Mouse (Mus musculus) forebrain, embryonic 12.5 days (tissue): ENCODE data around the gene Dolpp1. TPM values are rescaled to one million over a fixed set of nuclear protein-coding genes. Genes with fewer than 3 reads are reported as not detected.
A peak's percentile ranks its signal among the peaks of the same experiment; 100 is the strongest.
"Not testable (repeated sequence)": the region's sequence is repeated elsewhere in the genome, so short reads cannot be mapped to it uniquely, and the experiment has no call there.

Experiments
- ATAC-seq: fragments of 200-750 bp; cut with Nextera tagmentation; 2 replicates; pipeline ENCODE4 v1.8.0; 2017; ENCODE audit warnings: moderate TSS enrichment; ENCODE audit not compliant: low FRiP score
- H3K27ac ChIP-seq: fragments of 300-500 bp; sonication (generic); 2 replicates; pipeline ENCODE4 v1.5.1; 2016; ENCODE audit warnings: mild to moderate bottlenecking
- H3K27me3 ChIP-seq: fragments of 300-500 bp; sonication (generic); 2 replicates; pipeline ENCODE4 v1.6.1; 2016; ENCODE audit warnings: mild to moderate bottlenecking
- H3K36me3 ChIP-seq: fragments of 300-500 bp; sonication (generic); replicated peaks from 2 replicates; pipeline ENCODE4 v1.6.1; 2016; ENCODE audit warnings: mild to moderate bottlenecking
- H3K4me1 ChIP-seq: fragments of 300-500 bp; sonication (generic); 2 replicates; pipeline ENCODE4 v1.6.1; 2016
- H3K4me2 ChIP-seq: fragments of 300-500 bp; sonication (generic); 2 replicates; pipeline ENCODE4 v1.6.1; 2016; ENCODE audit warnings: mild to moderate bottlenecking, moderate library complexity
- H3K4me3 ChIP-seq: fragments of 300-500 bp; sonication (generic); replicated peaks from 2 replicates; pipeline ENCODE4 v1.5.1; 2016; ENCODE audit warnings: mild to moderate bottlenecking
- H3K9ac ChIP-seq: fragments of 300-500 bp; sonication (generic); 2 replicates; pipeline ENCODE4 v1.6.1; 2016; ENCODE audit warnings: mild to moderate bottlenecking
- H3K9me3 ChIP-seq: fragments of 300-500 bp; sonication (generic); 2 replicates; pipeline ENCODE4 v1.6.1; 2016
- WGBS: fragments of 180-500 bp; shearing (Covaris S2); methylation state at CpG from one replicate; pipeline ENCODE4 v1.1.7; 2016; 5-methylcytosine and 5-hydroxymethylcytosine counted together
- polyA plus RNA-seq: library from polyadenylated mRNA; unstranded; fragments of >200 nt; fragmentation: Nextera tagmentation; extraction: Ambion mirVana; gene quantifications from 2 replicates; pipeline ENCODE4 v1.2.1, GENCODE M21; 2016

The Dolpp1 gene
- polyA plus RNA-seq, 1 experiment from 2014 or later: 51.4 TPM

DNA sequence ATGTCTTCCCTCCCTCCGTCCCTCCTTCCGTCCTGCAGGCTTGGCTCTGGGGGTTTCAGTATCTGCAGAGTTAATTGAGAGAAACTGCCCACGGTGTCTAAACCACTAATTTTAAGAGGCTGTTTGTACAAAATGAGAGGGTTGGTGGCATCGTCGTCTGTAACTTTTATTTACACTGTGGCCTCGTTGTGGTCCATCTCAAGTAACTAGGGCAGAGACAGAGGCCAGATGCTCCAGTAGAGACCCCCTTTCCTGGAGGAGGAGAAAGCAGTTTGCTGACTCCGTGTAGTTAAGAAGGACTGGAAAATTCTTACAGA lies 24.6 kb downstream of the Dolpp1 start:
- H3K4me1 ChIP-seq: peaks cover 41% of the 10 kb centered on the region
- no peaks in the 10 kb centered on the region for H3K9me3 ChIP-seq
- no peaks in the 10 kb centered on the region for H3K27me3 ChIP-seq
- whole genome bisulfite sequencing: under 1% methylated on average over 7 of the region's 7 CpGs
- peak overlapping the region; percentile 59 for H3K4me2 ChIP-seq
- ATAC-seq: no peak
- peak overlapping the region; percentile 98 for H3K27ac ChIP-seq
- peak overlapping the region; percentile 85 for H3K4me3 ChIP-seq
- H3K36me3 ChIP-seq: no peaks in the 10 kb centered on the region
- H3K9ac ChIP-seq: peak overlapping the region; percentile 88

DNA sequence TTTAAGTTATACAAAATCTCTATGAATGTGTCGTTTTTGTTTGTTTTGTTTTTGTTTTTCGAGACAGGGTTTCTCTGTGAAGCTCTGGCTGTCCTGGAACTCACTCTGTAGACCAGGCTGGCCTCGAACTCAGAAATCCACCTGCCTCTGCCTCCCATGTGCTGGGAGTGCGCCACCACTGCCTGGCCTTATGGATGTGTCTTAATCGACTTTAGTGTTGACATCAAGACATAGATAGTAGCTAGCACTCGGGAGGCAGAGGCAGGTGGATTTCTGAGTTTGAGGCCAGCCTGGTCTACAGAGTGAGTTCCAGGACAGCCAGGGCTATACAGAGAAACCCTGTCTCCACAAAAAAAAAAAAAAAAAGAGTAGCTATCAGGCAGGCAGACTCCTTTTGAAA lies 25.1 kb downstream of the Dolpp1 start:
- peak overlapping the region; percentile 88; the same call in 1 of the 2 replicates for H3K9ac ChIP-seq
- H3K4me1 ChIP-seq: peaks cover 41% of the 10 kb centered on the region
- not testable (repeated sequence) for ATAC-seq, H3K27me3 ChIP-seq, H3K9me3 ChIP-seq, H3K27ac ChIP-seq, H3K36me3 ChIP-seq
- WGBS: 80% methylated on average over 6 of the region's 6 CpGs
- H3K4me3 ChIP-seq: peak overlapping the region; percentile 85; the same call in 1 of the 2 replicates
- peak overlapping the region; percentile 59 for H3K4me2 ChIP-seq

DNA sequence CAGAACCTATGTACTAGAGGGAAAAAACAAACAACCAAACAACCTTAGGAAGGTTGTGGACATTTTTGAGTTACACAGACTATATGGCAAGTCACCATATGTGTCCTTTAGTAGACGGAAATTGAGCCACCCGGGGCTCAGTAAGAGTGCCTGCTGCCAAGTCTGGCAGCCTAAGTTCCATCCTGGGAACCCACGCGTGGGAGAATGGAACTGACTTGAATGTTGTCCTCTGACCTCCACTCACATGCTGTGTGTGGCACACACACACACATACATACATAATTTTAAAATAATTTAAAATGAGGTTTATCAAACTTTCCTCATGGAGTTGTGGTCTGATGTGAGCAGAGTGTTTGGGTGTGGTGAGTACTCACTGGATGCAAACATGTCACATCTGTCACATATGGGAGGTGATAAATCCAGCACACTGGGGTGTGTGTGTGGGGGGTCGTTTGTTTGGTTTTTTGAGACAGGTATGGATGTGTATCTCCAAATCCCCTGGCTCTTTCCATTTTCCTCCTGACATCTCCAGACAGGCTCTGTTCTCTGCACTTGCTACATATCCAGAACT lies 25.6 kb downstream of the Dolpp1 start:
- H3K9ac ChIP-seq: no peak overlapping the region
- 82% methylated on average over 5 of the region's 5 CpGs for WGBS
- H3K4me2 ChIP-seq: peak overlapping the region; percentile 59
- no peaks in the 10 kb centered on the region for H3K27me3 ChIP-seq
- H3K9me3 ChIP-seq: no peaks in the 10 kb centered on the region
- H3K4me3 ChIP-seq: no peak overlapping the region
- no peaks in the 10 kb centered on the region for H3K36me3 ChIP-seq
- no peak overlapping the region for H3K27ac ChIP-seq
- peaks cover 41% of the 10 kb centered on the region for H3K4me1 ChIP-seq
- ATAC-seq: no peak

DNA sequence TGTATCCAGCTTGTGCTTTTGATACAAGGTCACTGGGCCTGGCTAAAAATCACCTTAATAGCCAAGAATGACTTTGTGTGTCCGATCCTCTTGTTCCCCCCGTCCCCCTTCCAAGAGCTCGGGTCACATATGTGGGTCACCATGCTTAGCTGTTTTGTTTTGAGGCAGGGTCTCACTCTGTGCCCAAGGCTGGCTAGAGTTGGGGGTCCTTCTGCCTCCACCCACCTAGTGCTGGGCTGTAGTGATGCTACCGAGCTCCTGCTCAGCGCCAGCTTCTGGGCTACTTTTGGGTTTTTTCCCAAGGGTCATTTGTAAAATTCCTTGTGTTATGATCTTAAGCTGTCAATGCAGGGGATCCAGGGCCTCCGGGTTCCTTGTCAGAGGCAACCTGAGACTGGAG lies 26.2 kb downstream of the Dolpp1 start:
- Histone ChIP-seq H3K4me1 (peaks cover 41% of the 10 kb centered on the region), H3K4me3 (0 out of 2 replicates have a peak overlapping the region, but pooled peaks have one; percentile 1), H3K36me3 (no peaks in the 10 kb centered on the region), H3K4me2 (peak overlapping the region; percentile 27), H3K9ac (0 out of 2 replicates have a peak overlapping the region, but pooled peaks have one; percentile 22), H3K27me3 (no peaks in the 10 kb centered on the region), H3K9me3 (no peaks in the 10 kb centered on the region), H3K27ac (no peak overlapping the region)
- ATAC-seq: no peak
- WGBS: 77% methylated on average over 6 of the region's 6 CpGs

DNA sequence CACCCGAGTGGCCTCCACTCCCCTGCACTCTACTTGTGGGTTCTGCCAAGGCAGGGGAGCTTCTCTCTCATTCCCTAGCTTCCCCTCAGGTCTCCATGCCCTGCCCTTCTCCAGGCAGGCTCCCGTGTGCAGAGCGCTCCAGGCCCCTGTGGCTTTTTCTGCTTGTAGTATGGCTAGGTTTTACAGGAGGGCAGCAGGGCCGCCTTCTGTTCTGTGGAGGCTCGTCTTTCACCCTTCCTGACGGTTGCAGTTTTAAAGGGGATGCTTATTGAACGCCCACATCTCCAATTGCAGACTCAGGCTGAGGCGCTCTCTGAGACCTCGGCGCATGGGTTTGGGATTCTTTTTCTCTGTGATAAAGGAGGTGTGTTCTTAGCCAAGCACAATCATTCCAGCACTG lies 27.1 kb downstream of the Dolpp1 start:
- WGBS: 43% methylated on average over 10 of the region's 10 CpGs
- Histone ChIP-seq H3K4me3 (peak overlapping the region; percentile 7; the same call in 1 of the 2 replicates), H3K4me1 (peaks cover 34% of the 10 kb centered on the region), H3K4me2 (peak overlapping the region; percentile 27; the same call in 1 of the 2 replicates), H3K9me3 (no peaks in the 10 kb centered on the region), H3K27me3 (no peaks in the 10 kb centered on the region), H3K27ac (0 out of 2 replicates have a peak overlapping the region, but pooled peaks have one; percentile 36), H3K36me3 (no peaks in the 10 kb centered on the region), H3K9ac (no peak overlapping the region)
- ATAC-seq: no peak

DNA sequence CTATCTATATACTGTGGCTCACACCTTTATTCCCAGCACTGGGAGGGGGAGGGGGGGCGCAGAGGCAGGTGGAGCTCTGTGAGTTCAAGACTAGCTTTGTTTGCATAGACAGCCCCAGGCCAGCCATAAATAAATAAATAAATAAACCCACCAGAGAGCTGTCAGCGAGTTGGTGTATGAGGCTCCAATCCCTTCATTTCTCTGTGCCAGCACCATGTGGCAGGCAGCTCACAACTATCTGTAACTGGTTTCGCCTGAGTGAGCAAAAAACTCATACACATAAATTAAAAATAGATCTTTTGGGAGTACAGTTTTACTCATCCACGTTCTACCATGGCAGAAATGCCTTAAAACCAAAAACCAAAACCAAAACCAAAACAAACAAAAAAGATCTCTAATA lies 29.4 kb downstream of the Dolpp1 start:
- WGBS: 90% methylated on average over 4 of the region's 4 CpGs
- H3K4me1 ChIP-seq: peaks cover 23% of the 10 kb centered on the region
- no peak overlapping the region for H3K9ac ChIP-seq
- peaks cover 3% of the 10 kb centered on the region for H3K36me3 ChIP-seq
- no peaks in the 10 kb centered on the region for H3K27me3 ChIP-seq
- no peak overlapping the region for H3K27ac ChIP-seq
- H3K9me3 ChIP-seq: no peaks in the 10 kb centered on the region
- ATAC-seq: no peak
- no peak overlapping the region for H3K4me3 ChIP-seq
- no peak overlapping the region for H3K4me2 ChIP-seq

DNA sequence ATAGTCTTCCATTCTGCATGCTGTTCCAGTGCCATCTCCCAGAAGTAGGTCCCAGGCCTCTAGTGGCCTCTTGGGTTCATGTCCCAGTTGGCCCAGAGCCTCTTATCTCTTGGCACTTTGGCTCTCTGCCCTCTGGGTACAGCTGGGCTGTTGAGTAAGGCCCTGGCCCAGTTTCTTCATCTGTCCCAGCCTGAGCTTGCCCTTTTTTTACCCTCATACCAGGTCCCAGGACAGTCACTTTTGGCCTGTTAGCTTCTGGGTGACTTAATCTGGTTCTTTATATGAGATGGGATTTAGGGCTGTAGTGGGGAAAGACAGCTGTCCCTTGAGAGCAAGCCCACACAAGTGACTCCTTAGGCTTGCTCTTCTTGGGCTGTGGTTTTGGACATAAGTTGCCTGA lies 37.1 kb downstream of the Dolpp1 start:
- no peak overlapping the region for H3K4me3 ChIP-seq
- H3K27ac ChIP-seq: no peak overlapping the region
- no peak for ATAC-seq
- peaks cover 79% of the 10 kb centered on the region for H3K36me3 ChIP-seq
- no peak overlapping the region for H3K9ac ChIP-seq
- no peaks in the 10 kb centered on the region for H3K27me3 ChIP-seq
- H3K4me2 ChIP-seq: no peak overlapping the region
- H3K4me1 ChIP-seq: no peaks in the 10 kb centered on the region
- H3K9me3 ChIP-seq: no peaks in the 10 kb centered on the region

DNA sequence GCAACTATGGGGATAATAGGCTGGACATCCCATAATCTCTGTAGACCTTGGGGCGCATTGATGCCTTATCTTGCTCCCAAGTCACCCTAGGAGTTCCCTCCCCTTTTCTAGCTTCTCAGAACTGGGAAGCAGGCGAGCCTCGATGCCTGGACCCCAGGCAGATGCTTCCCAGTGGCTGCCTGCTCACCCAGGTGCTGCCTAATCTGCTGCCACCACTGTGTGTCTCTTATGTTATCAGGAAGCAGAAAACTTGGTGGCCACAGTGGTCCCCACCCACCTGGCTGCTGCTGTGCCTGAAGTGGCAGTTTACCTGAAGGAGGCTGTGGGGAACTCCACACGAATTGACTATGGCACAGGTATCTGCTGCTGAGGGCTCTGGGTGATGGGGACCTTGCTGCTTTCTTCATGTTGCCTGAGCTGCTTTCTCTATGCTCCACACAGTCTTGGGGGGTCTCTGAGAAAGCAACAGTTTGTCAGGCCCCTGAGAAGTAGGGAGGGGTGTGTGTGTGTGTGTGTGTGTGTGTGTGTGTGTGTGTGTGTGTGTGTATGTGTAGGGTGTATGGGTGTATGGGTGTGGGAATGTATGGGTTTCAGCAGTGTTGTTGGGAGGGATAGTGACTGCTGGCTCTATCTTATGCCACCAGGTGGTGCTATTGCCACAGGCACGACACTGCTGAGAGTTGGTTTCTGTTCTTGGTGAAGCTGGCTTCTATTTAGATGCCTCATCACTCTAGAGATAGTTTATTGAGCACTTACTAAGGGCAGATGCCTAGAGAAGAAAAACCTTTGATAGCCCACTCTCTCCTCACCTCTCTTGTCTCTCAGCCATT lies 43.5 kb downstream of the Dolpp1 start:
- Histone ChIP-seq H3K9me3 (no peaks in the 10 kb centered on the region), H3K9ac (no peak overlapping the region), H3K27ac (no peak overlapping the region), H3K36me3 (peaks cover 79% of the 10 kb centered on the region), H3K4me2 (no peak overlapping the region), H3K27me3 (no peaks in the 10 kb centered on the region), H3K4me1 (peaks cover 8% of the 10 kb centered on the region), H3K4me3 (no peak overlapping the region)
- ATAC-seq: peak; percentile 69
- WGBS: 58% methylated on average over 5 of the region's 5 CpGs

DNA sequence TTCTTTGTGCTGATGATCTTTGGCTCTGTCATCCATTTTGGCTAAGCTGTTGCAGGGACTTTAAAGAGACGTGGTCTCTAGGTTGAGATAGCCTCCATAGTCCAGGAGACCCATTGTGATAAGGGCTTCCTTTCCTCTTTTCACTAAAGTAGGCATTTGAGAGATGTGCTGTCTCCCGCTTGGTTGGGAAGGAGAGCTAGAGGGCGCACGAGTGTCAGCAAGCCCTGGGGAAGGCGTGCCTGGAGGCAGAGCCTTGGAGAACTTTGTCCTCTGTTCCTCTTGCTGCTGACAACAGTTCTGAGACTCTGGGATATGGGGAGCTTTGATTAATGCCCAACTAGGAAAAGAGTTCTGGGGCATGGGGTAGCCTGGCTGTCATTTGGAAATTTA lies 44.1 kb downstream of the Dolpp1 start:
- 69% methylated on average over 5 of the region's 5 CpGs for WGBS
- no peak for ATAC-seq
- Histone ChIP-seq H3K4me3 (no peak overlapping the region), H3K36me3 (peaks cover 73% of the 10 kb centered on the region), H3K27ac (no peak overlapping the region), H3K4me2 (no peak overlapping the region), H3K9ac (no peak overlapping the region), H3K27me3 (no peaks in the 10 kb centered on the region), H3K4me1 (peaks cover 14% of the 10 kb centered on the region), H3K9me3 (no peaks in the 10 kb centered on the region)

DNA sequence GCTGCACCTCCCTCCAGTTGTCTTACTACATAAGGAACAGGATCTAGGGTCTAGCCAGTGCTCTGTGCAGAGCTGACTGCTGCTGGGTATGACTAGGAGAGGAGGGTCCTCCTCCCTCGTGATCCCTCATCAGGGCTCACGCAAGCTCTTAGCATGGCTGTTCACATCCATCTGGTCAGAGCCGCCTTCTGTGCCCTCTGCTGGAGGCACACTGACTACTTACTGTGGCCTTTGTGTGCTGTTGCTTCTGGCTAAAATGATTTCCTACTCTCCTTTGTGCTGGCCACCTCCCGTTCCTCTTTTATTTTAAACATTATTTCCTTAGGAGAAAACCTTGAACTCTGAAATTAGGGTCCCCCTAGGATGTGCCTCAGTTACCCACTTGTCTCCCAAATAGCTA lies 44.8 kb downstream of the Dolpp1 start:
- peaks cover 20% of the 10 kb centered on the region for H3K4me1 ChIP-seq
- H3K9ac ChIP-seq: no peak overlapping the region
- no peak overlapping the region for H3K4me2 ChIP-seq
- no peaks in the 10 kb centered on the region for H3K27me3 ChIP-seq
- 82% methylated on average over 4 of the region's 4 CpGs for WGBS
- no peaks in the 10 kb centered on the region for H3K9me3 ChIP-seq
- H3K36me3 ChIP-seq: peaks cover 67% of the 10 kb centered on the region
- ATAC-seq: no peak
- no peak overlapping the region for H3K4me3 ChIP-seq
- H3K27ac ChIP-seq: no peak overlapping the region

DNA sequence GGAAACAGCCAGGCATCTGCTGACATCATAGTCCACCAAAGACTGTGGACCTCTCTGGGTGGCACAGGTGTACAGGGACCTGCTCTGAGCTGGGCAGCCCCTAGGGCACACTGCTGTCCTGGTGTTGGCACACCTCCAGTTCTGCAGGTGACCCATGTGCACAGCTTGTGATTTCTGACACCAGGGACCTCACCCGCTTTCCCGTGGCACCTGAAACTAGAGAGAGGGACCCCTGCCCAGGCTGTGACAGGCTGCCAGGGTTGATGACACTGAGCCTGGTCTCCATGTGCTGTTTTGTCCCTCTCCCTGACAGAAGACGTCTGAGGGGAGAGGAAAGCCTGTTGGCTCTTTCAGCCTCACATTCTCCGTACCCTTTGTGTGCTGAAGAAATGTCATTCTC lies 45.7 kb downstream of the Dolpp1 start:
- Histone ChIP-seq H3K4me3 (no peak overlapping the region), H3K36me3 (peaks cover 61% of the 10 kb centered on the region), H3K27me3 (no peaks in the 10 kb centered on the region), H3K9ac (no peak overlapping the region), H3K27ac (no peak overlapping the region), H3K4me2 (no peak overlapping the region), H3K4me1 (peaks cover 30% of the 10 kb centered on the region), H3K9me3 (no peaks in the 10 kb centered on the region)
- no peak for ATAC-seq
- 86% methylated on average over 4 of the region's 4 CpGs for WGBS

DNA sequence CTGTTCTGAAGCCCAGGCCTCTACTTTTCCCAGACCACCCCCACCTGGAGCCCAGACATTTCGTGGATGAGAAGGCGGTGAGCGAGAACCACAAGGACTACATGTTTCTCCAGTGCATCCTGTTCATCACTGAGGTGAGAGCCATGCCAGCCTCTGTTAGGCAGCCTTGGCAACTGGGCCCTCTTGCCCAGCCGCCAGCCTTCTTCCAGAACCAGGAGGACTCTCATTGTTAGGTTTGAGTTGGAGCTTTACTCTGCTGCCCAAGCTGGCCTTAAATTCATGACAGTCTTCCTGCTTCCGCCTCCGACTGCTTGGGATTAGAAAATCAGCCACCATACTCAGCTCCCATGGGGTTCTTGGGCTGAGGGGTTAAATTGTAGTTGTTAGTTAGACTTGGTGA lies 47.6 kb downstream of the Dolpp1 start:
- WGBS: 93% methylated on average over 6 of the region's 6 CpGs
- Histone ChIP-seq H3K4me2 (no peak overlapping the region), H3K4me3 (no peak overlapping the region), H3K9me3 (no peaks in the 10 kb centered on the region), H3K36me3 (peaks cover 59% of the 10 kb centered on the region), H3K27ac (peak overlapping the region; percentile 98), H3K9ac (no peak overlapping the region), H3K4me1 (peaks cover 39% of the 10 kb centered on the region), H3K27me3 (no peaks in the 10 kb centered on the region)
- no peak for ATAC-seq

DNA sequence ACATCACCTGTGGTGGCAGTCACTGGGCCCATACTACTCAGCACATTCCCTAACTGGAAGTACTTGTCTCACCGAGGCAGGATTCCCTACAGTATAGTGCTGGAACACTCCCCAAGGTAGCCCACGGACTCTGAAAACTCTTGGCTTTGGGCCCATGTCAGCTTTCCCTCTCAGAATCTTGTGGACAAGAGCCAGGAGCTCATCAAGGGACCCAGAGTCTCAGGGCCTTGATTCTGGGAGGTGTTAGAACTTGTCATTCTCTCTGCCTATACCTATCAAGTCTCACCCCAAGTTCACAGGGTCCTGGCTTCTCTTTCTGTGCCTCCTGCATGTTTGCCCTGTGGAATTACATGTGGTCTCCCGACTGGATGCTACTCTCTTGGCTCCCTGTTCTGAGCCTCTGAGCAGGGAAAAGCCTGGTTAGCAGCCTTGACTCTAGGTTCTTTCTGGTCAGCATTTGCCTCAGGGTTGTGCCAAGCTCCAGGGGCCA lies 48.2 kb downstream of the Dolpp1 start:
- ATAC-seq: no peak
- Histone ChIP-seq H3K36me3 (peaks cover 60% of the 10 kb centered on the region), H3K27ac (peak overlapping the region; percentile 98), H3K4me2 (no peak overlapping the region), H3K9ac (0 out of 2 replicates have a peak overlapping the region, but pooled peaks have one; percentile 7), H3K27me3 (no peaks in the 10 kb centered on the region), H3K4me3 (no peak overlapping the region), H3K9me3 (no peaks in the 10 kb centered on the region), H3K4me1 (peaks cover 42% of the 10 kb centered on the region)
- WGBS: 70% methylated on average over 3 of the region's 3 CpGs
